In genomic region chr8:71322939-71323338, GRCm38 (mm10) we compare ENCODE assay signal across 29 mouse cellular contexts. TPM values are rescaled to one million over a fixed set of nuclear protein-coding genes. Genes with fewer than 3 reads are reported as not detected.
DNase-seq lines count a peak whose midpoint lies in the region; TF ChIP-seq lines count a peak whose summit lies in the region.
"Had no signal": no experiment of that assay in that cellular context is flagged by ENCODE, and none has a peak within 500 bp of the region (broad histone marks: within the 10 kb centered on the region; RNA-seq: fewer than 3 reads in every experiment).

No protein-coding gene starts in this region.

- TF ChIP-seq POLR2A in kidney, adult 2 months (IDR thresholded peaks at IDR 0.05; ENCODE audit: low read depth, low read length), result no peak

- H3K36me3 ChIP-seq in kidney, adult 2 months (ENCODE audit: control insufficient read depth, insufficient read depth, low read length), result no peaks in the 10 kb centered on the region

- no peak overlapping the region for H3K4me3 ChIP-seq in gastrocnemius, adult 2 months
- H3K4me3 ChIP-seq in kidney, adult 2 months (ENCODE audit: insufficient read depth, low read depth, low read length), result no peak overlapping the region
- H3K4me3 ChIP-seq: embryonic facial prominence, embryonic 10.5 days; embryonic facial prominence, embryonic 13.5 days; erythroblast, embryonic 14.5 days; forebrain, embryonic 10.5 days; forebrain, embryonic 13.5 days; heart, embryonic 12.5 days; heart, embryonic 15.5 days; hindbrain, embryonic 15.5 days had no signal

- 89% methylated on average over 3 of the region's 3 CpGs for WGBS in kidney, adult 2 months

- no peaks in the 10 kb centered on the region for H3K4me1 ChIP-seq in kidney, adult 2 months (ENCODE audit: control insufficient read depth, insufficient read depth, low read length)
- H3K4me1 ChIP-seq: embryonic facial prominence, embryonic 10.5 days; embryonic facial prominence, embryonic 13.5 days; forebrain, embryonic 10.5 days; forebrain, embryonic 13.5 days; heart, embryonic 15.5 days; hindbrain, embryonic 15.5 days had no signal

- 0 out of 2 replicates have a peak overlapping the region, but pooled peaks have one; percentile 16 for H3K27ac ChIP-seq in gastrocnemius, adult 2 months
- no peak overlapping the region for H3K27ac ChIP-seq in kidney, adult 2 months (ENCODE audit: insufficient read depth, low read depth, low read length)
- H3K27ac ChIP-seq: embryonic facial prominence, embryonic 10.5 days; embryonic facial prominence, embryonic 13.5 days; forebrain, embryonic 10.5 days; forebrain, embryonic 13.5 days; heart, embryonic 15.5 days; hindbrain, embryonic 15.5 days had no signal

- H3K27me3 ChIP-seq in kidney, adult 2 months (replicated peaks; ENCODE audit: control insufficient read depth, insufficient read depth, low read length), result no peaks in the 10 kb centered on the region
- H3K27me3 ChIP-seq: CH12.LX; embryonic facial prominence, embryonic 13.5 days; forebrain, embryonic 13.5 days; heart, embryonic 12.5 days; heart, embryonic 15.5 days; hindbrain, embryonic 15.5 days had no signal

- no peak for TF ChIP-seq CTCF in gastrocnemius, adult 2 months (IDR thresholded peaks at IDR 0.05)
- TF ChIP-seq CTCF in kidney, adult 2 months (conservative IDR thresholded peaks at IDR 0.05; ENCODE audit: insufficient read depth, insufficient read length, low read depth, low read length), result no peak

- DNase-seq in gastrocnemius, adult 2 months, result no peak
- DNase-seq in gastrocnemius, postnatal 4 days (ENCODE audit: low spot score in 2 of 2), result no peak
- peak; percentile 29 for DNase-seq in layer of hippocampus, adult 9-11 months
- no peak for DNase-seq in layer of hippocampus, postnatal 25 days (ENCODE audit: extremely low spot score in 1 of 2, low spot score in 1 of 2)
- peak; percentile 69 for DNase-seq in brain, adult 2 months (ENCODE audit: low read depth, low spot score)
- no peak for DNase-seq in kidney, adult 2 months
- DNase-seq in ovary, adult 18-20 months (ENCODE audit: low spot score), result no peak
- DNase-seq: adrenal gland, adult 2 months; adrenal gland, postnatal 14 days; B cell, adult 2 months; cerebellum, adult 11-12 months; cerebellum, adult 8-10 months; cerebellum, postnatal 10 days; cerebellum, postnatal 36 days; embryo, embryonic 11 days; gastrocnemius, postnatal 10 days; gastrocnemius, postnatal 36 days; heart, adult 11 months; heart, postnatal 14 days; heart, postnatal 4 days had no signal

- intact Hi-C loops in gastrocnemius, adult 2 months (cut with DNase I), result no loop called here

RNA-seq across cellular contexts. Expression of gene Use1, which starts 43.7 kb away (rescaled TPM):
- total RNA-seq in gastrocnemius, adult 2 months (2021), result 100 to 1,000 TPM in 1 of 2 experiments, 10 to 100 TPM in 1; 79.7 to 104 TPM
- 100 to 1,000 TPM; 139 to 149 TPM for total RNA-seq in gastrocnemius, postnatal 4 days (2021)
- total RNA-seq in layer of hippocampus, postnatal 25 days (2021), result 100 to 1,000 TPM; 113 TPM
- 111 and 127 TPM in 2 replicates for polyA plus RNA-seq in kidney, adult 2 months (2012; rRNA removed)

RNA-seq across cellular contexts. Expression of gene Ocel1, which starts 48.2 kb away (rescaled TPM):
- total RNA-seq in gastrocnemius, adult 2 months (2021), result 1 to 10 TPM; 6.0 to 8.4 TPM
- total RNA-seq in gastrocnemius, postnatal 4 days (2021), result 1 to 10 TPM; 8.1 to 9.2 TPM
- 10 to 100 TPM; 15.3 to 18.5 TPM for total RNA-seq in layer of hippocampus, postnatal 25 days (2021)
- 12.5 and 14.2 TPM in 2 replicates for polyA plus RNA-seq in kidney, adult 2 months (2012; rRNA removed)

RNA-seq across cellular contexts. Expression of gene Haus8, which starts 50.2 kb away (rescaled TPM):
- 1 to 10 TPM; 5.5 to 7.9 TPM for total RNA-seq in gastrocnemius, adult 2 months (2021)
- 10 to 100 TPM; 12.9 to 15.2 TPM for total RNA-seq in gastrocnemius, postnatal 4 days (2021)
- total RNA-seq in layer of hippocampus, postnatal 25 days (2021), result 10 to 100 TPM; 13.2 TPM
- 3.1 and 3.6 TPM in 2 replicates for polyA plus RNA-seq in kidney, adult 2 months (2012; rRNA removed)

RNA-seq across cellular contexts. Expression of gene Myo9b, which starts 50.4 kb away (rescaled TPM):
- total RNA-seq in gastrocnemius, adult 2 months (2021), result 1 to 10 TPM; 6.1 to 9.3 TPM
- total RNA-seq in gastrocnemius, postnatal 4 days (2021), result 10 to 100 TPM; 35.7 to 45.0 TPM
- 10 to 100 TPM; 26.8 to 35.6 TPM for total RNA-seq in layer of hippocampus, postnatal 25 days (2021)
- 11.4 and 12.0 TPM in 2 replicates for polyA plus RNA-seq in kidney, adult 2 months (2012; rRNA removed)

RNA-seq across cellular contexts. Expression of gene Nr2f6, which starts 58.8 kb away (rescaled TPM):
- 10 to 100 TPM; 19.6 to 21.9 TPM for total RNA-seq in gastrocnemius, adult 2 months (2021)
- total RNA-seq in gastrocnemius, postnatal 4 days (2021), result 10 to 100 TPM; 37.0 to 40.4 TPM
- total RNA-seq in layer of hippocampus, postnatal 25 days (2021), result 10 to 100 TPM; 43.0 to 44.1 TPM
- 177 and 264 TPM in 2 replicates for polyA plus RNA-seq in kidney, adult 2 months (2012; rRNA removed)

Comparison
In these comparisons a context has a peak if more than half of its experiments do, and no peak if none do; other contexts are left out.
1. DNase-seq: peak in layer of hippocampus, adult 9-11 months (single experiment) and brain, adult 2 months (single experiment); none in gastrocnemius, adult 2 months (single experiment), gastrocnemius, postnatal 4 days (0 of 2), layer of hippocampus, postnatal 25 days (0 of 2), kidney, adult 2 months (single experiment) and ovary, adult 18-20 months (single experiment).